Mouse (Mus musculus) stomach, embryonic 15.5 days (tissue): Measurements from ENCODE around the gene Spata1. TPM values are rescaled to one million over a fixed set of nuclear protein-coding genes. Genes with fewer than 3 reads are reported as not detected.
A peak's percentile ranks its signal among the peaks of the same experiment; 100 is the strongest.

Experiments
- ATAC-seq: fragments of 200-750 bp; cut with Nextera tagmentation; 2 replicates; pipeline ENCODE4 v1.8.0; 2017; ENCODE audit warnings: low read depth, moderate number of reproducible peaks, moderate TSS enrichment; ENCODE audit not compliant: insufficient read depth, low FRiP score
- H3K27ac ChIP-seq: fragments of 300-500 bp; sonication (generic); 2 replicates; pipeline ENCODE4 v1.5.1; 2015; ENCODE audit warnings: mild to moderate bottlenecking, inconsistent platforms
- H3K27me3 ChIP-seq: fragments of 300-500 bp; sonication (generic); replicated peaks from 2 replicates; pipeline ENCODE4 v1.6.1; 2015; ENCODE audit warnings: inconsistent platforms
- H3K36me3 ChIP-seq: fragments of 300-500 bp; sonication (generic); 2 replicates; pipeline ENCODE4 v1.6.1; 2015; ENCODE audit warnings: inconsistent platforms
- H3K4me1 ChIP-seq: fragments of 300-500 bp; sonication (generic); 2 replicates; pipeline ENCODE4 v1.6.1; 2015; ENCODE audit warnings: inconsistent platforms
- H3K4me2 ChIP-seq: fragments of 300-500 bp; sonication (generic); 2 replicates; pipeline ENCODE4 v1.6.1; 2015; ENCODE audit warnings: mild to moderate bottlenecking, inconsistent platforms
- H3K4me3 ChIP-seq: fragments of 300-500 bp; sonication (generic); replicated peaks from 2 replicates; pipeline ENCODE4 v1.5.1; 2015; ENCODE audit warnings: inconsistent platforms
- H3K9ac ChIP-seq: fragments of 300-500 bp; sonication (generic); 2 replicates; pipeline ENCODE4 v1.6.1; 2015; ENCODE audit warnings: inconsistent platforms
- H3K9me3 ChIP-seq: fragments of 300-500 bp; sonication (generic); 2 replicates; pipeline ENCODE4 v1.6.1; 2016; ENCODE audit warnings: inconsistent platforms
- WGBS: fragments of 180-500 bp; shearing (Covaris S2); methylation state at CpG from one replicate; pipeline ENCODE4 v1.1.7; 2015; 5-methylcytosine and 5-hydroxymethylcytosine counted together
- polyA plus RNA-seq: library from polyadenylated mRNA; unstranded; fragments of >200 nt; fragmentation: Nextera tagmentation; extraction: Ambion mirVana; gene quantifications from 2 replicates; pipeline ENCODE4 v1.2.1, GENCODE M21; 2015

The Spata1 gene
- polyA plus RNA-seq, 1 experiment from 2014 or later: 5.4 TPM

GRCm38 (mm10) chr3:146500003-146500809, 653 bp upstream of the Spata1 start:
- H3K9me3 ChIP-seq: no peaks in the 10 kb centered on the region
- H3K4me3 ChIP-seq: peak overlapping the region; percentile 94
- ATAC-seq: peak; percentile 64
- H3K4me2 ChIP-seq: peak overlapping the region; percentile 71
- peak overlapping the region; percentile 96 for H3K27ac ChIP-seq
- H3K4me1 ChIP-seq: peaks cover 14% of the 10 kb centered on the region; the same call in 1 of the 2 replicates
- H3K36me3 ChIP-seq: no peaks in the 10 kb centered on the region; the same call in 1 of the 2 replicates
- WGBS: under 1% methylated on average over 52 of the region's 57 CpGs
- H3K27me3 ChIP-seq: no peaks in the 10 kb centered on the region
- peak overlapping the region; percentile 96 for H3K9ac ChIP-seq

DNA sequence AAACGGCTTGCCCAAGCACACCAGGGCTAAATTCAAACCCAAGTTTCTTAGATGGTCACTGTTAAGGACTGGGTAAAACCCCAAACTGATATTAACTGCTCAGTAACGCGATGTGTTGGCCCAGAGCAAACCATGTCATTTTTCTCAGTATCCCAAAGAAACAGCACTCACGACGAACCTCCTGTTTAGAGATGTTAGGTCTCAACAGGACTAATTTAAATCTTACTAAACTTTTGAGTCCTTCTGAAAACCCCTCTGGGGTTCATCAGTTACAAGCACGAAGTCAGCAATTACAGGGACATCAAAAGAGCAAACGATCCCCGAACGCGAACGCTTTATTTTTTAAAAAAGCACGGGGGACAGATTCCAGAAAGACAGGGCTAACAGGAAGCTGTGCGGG, 564 bp downstream of the Spata1 start:
- peaks cover 14% of the 10 kb centered on the region; the same call in 1 of the 2 replicates for H3K4me1 ChIP-seq
- H3K27ac ChIP-seq: peak overlapping the region; percentile 91
- H3K9me3 ChIP-seq: no peaks in the 10 kb centered on the region
- H3K4me3 ChIP-seq: peak overlapping the region; percentile 94
- H3K27me3 ChIP-seq: no peaks in the 10 kb centered on the region
- no peak for ATAC-seq
- WGBS: 1% methylated on average over 13 of the region's 13 CpGs
- H3K9ac ChIP-seq: peak overlapping the region; percentile 65
- no peaks in the 10 kb centered on the region; the same call in 1 of the 2 replicates for H3K36me3 ChIP-seq
- peak overlapping the region; percentile 50 for H3K4me2 ChIP-seq

- ATAC-seq: no peak
- H3K4me2 ChIP-seq: no peak overlapping the region
- H3K4me3 ChIP-seq: no peak overlapping the region
- no peaks in the 10 kb centered on the region for H3K9me3 ChIP-seq
- no peaks in the 10 kb centered on the region for H3K27me3 ChIP-seq
- no peak overlapping the region for H3K9ac ChIP-seq
- WGBS: 91% methylated on average over 8 of the region's 8 CpGs
- H3K4me1 ChIP-seq: no peaks in the 10 kb centered on the region
- H3K27ac ChIP-seq: no peak overlapping the region
- no peaks in the 10 kb centered on the region for H3K36me3 ChIP-seq
Observed at GRCm38 (mm10) chr3:146494941-146495340, 4.6 kb downstream of the Spata1 start.

- no peaks in the 10 kb centered on the region for H3K4me1 ChIP-seq
- ATAC-seq: no peak
- WGBS: 79% methylated on average over 4 of the region's 4 CpGs
Observed at GRCm38 (mm10) chr3:146486464-146486863, 13.1 kb downstream of the Spata1 start.

DNA sequence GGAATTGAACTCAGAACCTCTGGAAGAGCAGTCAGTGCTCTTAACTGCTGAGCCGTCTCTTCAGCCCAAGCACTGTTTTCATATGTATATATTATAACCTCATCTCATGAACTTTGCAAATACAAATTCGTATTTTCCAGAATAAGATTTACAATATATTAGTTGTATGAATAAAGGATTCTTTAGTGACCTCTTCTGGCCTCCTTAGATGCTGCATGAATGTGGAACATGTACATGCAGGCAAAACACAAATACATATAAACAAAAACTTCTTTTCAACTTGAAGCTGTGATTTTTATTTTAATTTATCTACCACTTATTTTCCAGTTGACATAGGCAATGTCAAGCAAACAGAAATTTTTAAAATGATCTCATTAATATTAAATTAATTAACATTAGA, 17.5 kb downstream of the Spata1 start:
- H3K27ac ChIP-seq: no peak overlapping the region

More at GRCm38 (mm10) chr3:146486464-146486863, 13.1 kb downstream of the Spata1 start:
- Histone ChIP-seq H3K9ac (no peak overlapping the region), H3K4me3 (no peak overlapping the region), H3K36me3 (no peaks in the 10 kb centered on the region), H3K4me2 (no peak overlapping the region), H3K27me3 (no peaks in the 10 kb centered on the region), H3K9me3 (no peaks in the 10 kb centered on the region), H3K27ac (no peak overlapping the region)

GRCm38 (mm10) chr3:146474428-146474827, 25.1 kb downstream of the Spata1 start:
- WGBS: 96% methylated on average over 3 of the region's 3 CpGs
- no peak overlapping the region for H3K4me3 ChIP-seq

More for the DNA sequence above, 17.5 kb downstream of the Spata1 start:
- H3K4me1 ChIP-seq: no peaks in the 10 kb centered on the region
- H3K4me3 ChIP-seq: no peak overlapping the region
- H3K9ac ChIP-seq: no peak overlapping the region
- H3K9me3 ChIP-seq: no peaks in the 10 kb centered on the region
- no peak overlapping the region for H3K4me2 ChIP-seq
- H3K36me3 ChIP-seq: no peaks in the 10 kb centered on the region
- no peaks in the 10 kb centered on the region for H3K27me3 ChIP-seq
- 58% methylated on average over 2 of the region's 2 CpGs for WGBS
- no peak for ATAC-seq

GRCm38 (mm10) chr3:146473741-146474140, 25.8 kb downstream of the Spata1 start:
- Histone ChIP-seq H3K9ac (no peak overlapping the region), H3K4me2 (no peak overlapping the region), H3K27me3 (no peaks in the 10 kb centered on the region), H3K4me1 (no peaks in the 10 kb centered on the region), H3K4me3 (no peak overlapping the region), H3K27ac (no peak overlapping the region), H3K9me3 (no peaks in the 10 kb centered on the region), H3K36me3 (no peaks in the 10 kb centered on the region)
- ATAC-seq: no peak

More at GRCm38 (mm10) chr3:146474428-146474827, 25.1 kb downstream of the Spata1 start:
- ATAC-seq: no peak
- Histone ChIP-seq H3K27ac (no peak overlapping the region), H3K4me2 (no peak overlapping the region), H3K9me3 (no peaks in the 10 kb centered on the region), H3K36me3 (no peaks in the 10 kb centered on the region), H3K27me3 (no peaks in the 10 kb centered on the region), H3K4me1 (no peaks in the 10 kb centered on the region), H3K9ac (no peak overlapping the region)

GRCm38 (mm10) chr3:146472657-146473056, 26.9 kb downstream of the Spata1 start:
- Histone ChIP-seq H3K9ac (no peak overlapping the region), H3K9me3 (no peaks in the 10 kb centered on the region), H3K4me1 (no peaks in the 10 kb centered on the region), H3K4me3 (no peak overlapping the region), H3K36me3 (no peaks in the 10 kb centered on the region), H3K27me3 (no peaks in the 10 kb centered on the region), H3K27ac (no peak overlapping the region), H3K4me2 (no peak overlapping the region)
- WGBS: 45% methylated on average over 4 of the region's 4 CpGs
- no peak for ATAC-seq

- H3K9ac ChIP-seq: no peak overlapping the region
- ATAC-seq: no peak
- no peaks in the 10 kb centered on the region for H3K9me3 ChIP-seq
- H3K27ac ChIP-seq: no peak overlapping the region
- no peak overlapping the region for H3K4me2 ChIP-seq
- WGBS: 71% methylated on average over 2 of the region's 2 CpGs
- no peaks in the 10 kb centered on the region for H3K4me1 ChIP-seq
- no peak overlapping the region for H3K4me3 ChIP-seq
- no peaks in the 10 kb centered on the region for H3K36me3 ChIP-seq
- H3K27me3 ChIP-seq: no peaks in the 10 kb centered on the region
Observed at GRCm38 (mm10) chr3:146469226-146469625, 30.3 kb downstream of the Spata1 start.

- no peak overlapping the region for H3K4me2 ChIP-seq
- H3K4me3 ChIP-seq: no peak overlapping the region
- WGBS: 51% methylated on average over 2 of the region's 2 CpGs
- no peaks in the 10 kb centered on the region for H3K4me1 ChIP-seq
- no peak for ATAC-seq
- H3K9ac ChIP-seq: no peak overlapping the region
- no peaks in the 10 kb centered on the region for H3K27me3 ChIP-seq
- no peak overlapping the region for H3K27ac ChIP-seq
- H3K9me3 ChIP-seq: no peaks in the 10 kb centered on the region
- no peaks in the 10 kb centered on the region for H3K36me3 ChIP-seq
Observed at GRCm38 (mm10) chr3:146462939-146463338, 36.6 kb downstream of the Spata1 start.

DNA sequence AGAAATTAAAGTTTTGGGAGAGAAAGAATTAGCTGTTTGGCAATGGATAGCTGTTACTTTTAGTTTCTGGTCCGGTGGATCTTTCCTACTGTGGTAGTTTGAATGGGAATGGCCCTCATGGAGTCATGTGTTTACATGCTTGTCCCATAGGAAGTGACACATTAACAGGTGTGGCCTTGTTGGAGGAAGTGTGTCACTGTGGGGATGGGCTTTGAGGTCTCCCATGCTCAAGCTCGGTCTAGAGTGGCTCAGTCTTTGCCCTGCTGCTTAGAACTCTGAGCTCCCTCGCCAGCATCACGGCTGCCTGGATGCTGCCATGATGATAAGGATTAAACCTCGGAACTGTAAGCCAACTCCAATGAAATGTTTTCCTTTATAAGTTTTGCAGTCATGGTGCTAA, 48.2 kb downstream of the Spata1 start:
- no peak overlapping the region for H3K4me2 ChIP-seq
- no peaks in the 10 kb centered on the region for H3K9me3 ChIP-seq
- no peaks in the 10 kb centered on the region for H3K27me3 ChIP-seq
- H3K9ac ChIP-seq: no peak overlapping the region
- ATAC-seq: no peak
- H3K27ac ChIP-seq: no peak overlapping the region
- no peak overlapping the region for H3K4me3 ChIP-seq
- H3K36me3 ChIP-seq: no peaks in the 10 kb centered on the region
- 88% methylated on average over 5 of the region's 5 CpGs for WGBS
- peaks cover 6% of the 10 kb centered on the region; the same call in 1 of the 2 replicates for H3K4me1 ChIP-seq

GRCm38 (mm10) chr3:146450371-146450841, 49.1 kb downstream of the Spata1 start:
- H3K4me2 ChIP-seq: peak overlapping the region; percentile 63
- H3K4me3 ChIP-seq: peak overlapping the region; percentile 69
- no peaks in the 10 kb centered on the region for H3K9me3 ChIP-seq
- under 1% methylated on average over 29 of the region's 29 CpGs for WGBS
- peak overlapping the region; percentile 91 for H3K27ac ChIP-seq
- H3K27me3 ChIP-seq: no peaks in the 10 kb centered on the region
- no peaks in the 10 kb centered on the region for H3K36me3 ChIP-seq
- ATAC-seq: peak; percentile 99
- H3K4me1 ChIP-seq: peaks cover 6% of the 10 kb centered on the region; the same call in 1 of the 2 replicates
- peak overlapping the region; percentile 71 for H3K9ac ChIP-seq
